Mouse (Mus musculus): ENCODE measurements around the gene Tubb4b. TPM values are rescaled to one million over a fixed set of nuclear protein-coding genes. Genes with fewer than 3 reads are reported as not detected.
A peak's percentile ranks its signal among the peaks of the same experiment; 100 is the strongest.

The Tubb4b gene
- total and polyA plus RNA-seq, 3 experiments, result 183 to 1,037 (median 979) TPM

- Histone ChIP-seq H3K9ac (ENCODE audit: control insufficient read depth, low read depth, low read length, poor library complexity, severe bottlenecking) (peak overlapping the region; percentile 90), H3K4me3 (ENCODE audit: control insufficient read depth in 1 of 2, insufficient read depth in 1 of 2, low read depth in 2 of 2, low read length in 2 of 2) (peak overlapping the region; percentile 59 to 99), H3K9me3 (replicated peaks; ENCODE audit: insufficient read depth, low read length) (no peaks in the 10 kb centered on the region), H3K27me3 (ENCODE audit: control insufficient read depth in 1 of 2, insufficient read depth in 2 of 2, low read length in 2 of 2) (no peaks in the 10 kb centered on the region), H3K27ac (ENCODE audit: control insufficient read depth, low read depth, low read length) (peak overlapping the region; percentile 85), H3K4me1 (ENCODE audit: control insufficient read depth in 1 of 2, insufficient read depth in 2 of 2, low read length in 2 of 2) (peaks cover 1 to 6% of the 10 kb centered on the region in 2 experiments; a peak in 3 of 4 replicates), H3K36me3 (ENCODE audit: control insufficient read depth in 1 of 2, insufficient read depth in 2 of 2, low read length in 2 of 2) (peaks cover 0 to 5% of the 10 kb centered on the region in 2 experiments; a peak in 2 of 4 replicates), H3K79me2 (ENCODE audit: control insufficient read depth, insufficient read depth, low read length, poor library complexity) (peaks cover 8% of the 10 kb centered on the region)
- TF ChIP-seq MAZ (IDR thresholded peaks at IDR 0.05; ENCODE audit: low read depth, low read length) (peak; percentile 82; the same call in 1 of the 2 replicates), CHD2 (IDR thresholded peaks at IDR 0.05; ENCODE audit: low read length) (no peak), UBTF (IDR thresholded peaks at IDR 0.05; ENCODE audit: borderline replicate concordance, insufficient read depth, low read depth, low read length) (peak; percentile 47; the same call in 1 of the 2 replicates), TBP (IDR thresholded peaks at IDR 0.05; ENCODE audit: low read depth, low read length) (no peak), ETS1 (IDR thresholded peaks at IDR 0.05; ENCODE audit: low read depth, low read length) (0 out of 2 replicates have a peak, but pooled peaks have one; percentile 3), MXI1 (IDR thresholded peaks at IDR 0.05; ENCODE audit: low read depth, low read length) (peak; percentile 9), BHLHE40 (IDR thresholded peaks at IDR 0.05; ENCODE audit: borderline replicate concordance, low read depth, low read length) (no peak), HCFC1 (IDR thresholded peaks at IDR 0.05; ENCODE audit: low read depth, low read length) (0 out of 2 replicates have a peak, but pooled peaks have one; percentile 40), CTCF (IDR thresholded peaks at IDR 0.05 in 2 of 3, conservative IDR thresholded peaks at IDR 0.05 in 1 of 3; ENCODE audit: control insufficient read depth in 1 of 3, insufficient read depth in 1 of 3, low read depth in 2 of 3, low read length in 3 of 3, poor library complexity in 1 of 3, severe bottlenecking in 1 of 3) (peak in 2 of 3 experiments; percentile 40 to 52; a peak in 4 of 6 replicates), POLR2A (IDR thresholded peaks at IDR 0.05; ENCODE audit: control insufficient read depth in 1 of 2, insufficient read depth in 1 of 2, low read depth in 1 of 2, low read length in 2 of 2, poor library complexity in 1 of 2) (peak in 1 of 2 experiments; percentile 17; a peak in 1 of 4 replicates), NRF1 (IDR thresholded peaks at IDR 0.05; ENCODE audit: insufficient read depth, low read depth, low read length, poor library complexity, severe bottlenecking) (0 out of 2 replicates have a peak, but pooled peaks have one; percentile 15), ELF1 (IDR thresholded peaks at IDR 0.05; ENCODE audit: low read depth, low read length) (peak; percentile 13; the same call in 1 of the 2 replicates), CHD1 (IDR thresholded peaks at IDR 0.05; ENCODE audit: low read depth, low read length) (0 out of 2 replicates have a peak, but pooled peaks have one; percentile 12)
- DNase-seq (ENCODE audit: low read depth, low spot score), result peak; percentile 83
These were observed 43.3 kb downstream of the Tubb4b start for GRCm38 (mm10) chr2:25180973-25181890.

DNA sequence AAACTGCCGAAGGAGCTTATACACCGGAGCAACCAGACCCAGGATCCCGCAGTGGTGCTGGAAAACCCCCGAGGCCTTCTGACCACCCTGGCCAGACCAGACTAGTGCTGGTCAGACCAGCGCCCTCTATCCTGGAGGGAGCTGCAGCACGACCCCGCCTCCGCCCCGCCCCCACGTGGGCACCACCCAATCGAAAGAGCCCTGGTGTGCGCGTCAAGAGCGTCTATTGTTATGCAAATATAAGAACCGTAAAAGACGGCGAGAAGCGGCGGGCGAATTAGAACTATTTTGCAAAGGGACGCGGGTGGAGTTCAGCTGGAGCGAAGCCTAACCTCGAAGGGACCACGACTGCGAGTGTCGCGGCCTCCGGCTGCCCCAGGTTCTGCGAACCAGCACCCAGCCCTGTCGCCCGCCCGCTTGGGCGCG, 44.0 kb downstream of the Tubb4b start, which contains the start of gene Nrarp:
TSS of gene Nrarp (plus strand) at position 281 of the 426 bp plus-strand sequence.
- DNase-seq (ENCODE audit: low read depth, low spot score), result peak; percentile 95
- peak; percentile 85 for TF ChIP-seq ZMIZ1 (IDR thresholded peaks at IDR 0.05; ENCODE audit: low read depth, low read length)
- TF ChIP-seq MYB (IDR thresholded peaks at IDR 0.05; ENCODE audit: low read depth, low read length), result no peak
- TF ChIP-seq MYC (IDR thresholded peaks at IDR 0.05; ENCODE audit: low read depth, low read length), result no peak
- TF ChIP-seq MAFK (IDR thresholded peaks at IDR 0.05; ENCODE audit: borderline replicate concordance, low read depth, low read length), result no peak
- TF ChIP-seq TCF12 (IDR thresholded peaks at IDR 0.05; ENCODE audit: low read depth, low read length), result peak; percentile 68
- no peak for TF ChIP-seq POLR2AphosphoS5 (IDR thresholded peaks at IDR 0.05; ENCODE audit: borderline replicate concordance, low read depth, low read length)
- TF ChIP-seq EP300 (IDR thresholded peaks at IDR 0.05; ENCODE audit: low read depth in 1 of 2, low read length in 2 of 2), result no peak
- no peak for TF ChIP-seq KAT2A (conservative IDR thresholded peaks at IDR 0.05; ENCODE audit: low read depth, low read length)
- peak; percentile 68 to 99; a peak in 3 of 4 replicates for TF ChIP-seq POLR2A (IDR thresholded peaks at IDR 0.05; ENCODE audit: control insufficient read depth in 1 of 2, insufficient read depth in 1 of 2, low read depth in 1 of 2, low read length in 2 of 2, poor library complexity in 1 of 2)
- no peak for TF ChIP-seq ELF1 (IDR thresholded peaks at IDR 0.05; ENCODE audit: low read depth, low read length)
- no peak for TF ChIP-seq ETS1 (IDR thresholded peaks at IDR 0.05; ENCODE audit: low read depth, low read length)
- peak; percentile 65; the same call in 1 of the 2 replicates for TF ChIP-seq HCFC1 (IDR thresholded peaks at IDR 0.05; ENCODE audit: low read depth, low read length)
- no peak for TF ChIP-seq MAZ (IDR thresholded peaks at IDR 0.05; ENCODE audit: low read depth, low read length)
- TF ChIP-seq JUND (IDR thresholded peaks at IDR 0.05; ENCODE audit: low read depth, low read length), result no peak
- peak; percentile 10 to 62 (median 55); a peak in 5 of 6 replicates for TF ChIP-seq CTCF (IDR thresholded peaks at IDR 0.05 in 2 of 3, conservative IDR thresholded peaks at IDR 0.05 in 1 of 3; ENCODE audit: control insufficient read depth in 1 of 3, insufficient read depth in 1 of 3, low read depth in 2 of 3, low read length in 3 of 3, poor library complexity in 1 of 3, severe bottlenecking in 1 of 3)
- TF ChIP-seq MAX (IDR thresholded peaks at IDR 0.05; ENCODE audit: low read length), result no peak; the same call in 1 of the 2 replicates
- TF ChIP-seq ZKSCAN1 (IDR thresholded peaks at IDR 0.05; ENCODE audit: low read depth, low read length), result no peak
- TF ChIP-seq NRF1 (IDR thresholded peaks at IDR 0.05; ENCODE audit: insufficient read depth, low read depth, low read length, poor library complexity, severe bottlenecking), result no peak
- TF ChIP-seq SIN3A (IDR thresholded peaks at IDR 0.05; ENCODE audit: low read length), result no peak; the same call in 1 of the 2 replicates
- TF ChIP-seq CHD2 (IDR thresholded peaks at IDR 0.05; ENCODE audit: low read length), result no peak

More for the DNA sequence above, 44.0 kb downstream of the Tubb4b start, which contains the start of gene Nrarp:
- peak within 1 kb of the TSS; percentile 85 for H3K27ac ChIP-seq (ENCODE audit: control insufficient read depth, low read depth, low read length)
- peak within 1 kb of the TSS; percentile 90 for H3K9ac ChIP-seq (ENCODE audit: control insufficient read depth, low read depth, low read length, poor library complexity, severe bottlenecking)
- peaks cover 0 to 6% of the 10 kb centered on the region in 2 experiments; a peak in 2 of 4 replicates for H3K36me3 ChIP-seq (ENCODE audit: control insufficient read depth in 1 of 2, insufficient read depth in 2 of 2, low read length in 2 of 2)
- H3K4me1 ChIP-seq (ENCODE audit: control insufficient read depth in 1 of 2, insufficient read depth in 2 of 2, low read length in 2 of 2), result peaks cover 3 to 8% of the 10 kb centered on the region in 2 experiments; a peak in 2 of 4 replicates
- H3K79me2 ChIP-seq (ENCODE audit: control insufficient read depth, insufficient read depth, low read length, poor library complexity), result peaks cover 8% of the 10 kb centered on the region
- no peaks in the 10 kb centered on the region for H3K27me3 ChIP-seq (ENCODE audit: control insufficient read depth in 1 of 2, insufficient read depth in 2 of 2, low read length in 2 of 2)
- no peaks in the 10 kb centered on the region for H3K9me3 ChIP-seq (replicated peaks; ENCODE audit: insufficient read depth, low read length)
- peak within 1 kb of the TSS; percentile 59 to 99 for H3K4me3 ChIP-seq (ENCODE audit: control insufficient read depth in 1 of 2, insufficient read depth in 1 of 2, low read depth in 2 of 2, low read length in 2 of 2)
